Mouse (Mus musculus): ENCODE results near the gene Dnttip1. TPM values are rescaled to one million over a fixed set of nuclear protein-coding genes. Genes with fewer than 3 reads are reported as not detected.
A peak's percentile ranks its signal among the peaks of the same experiment; 100 is the strongest.
"Not testable (repeated sequence)": the region's sequence is repeated elsewhere in the genome, so short reads cannot be mapped to it uniquely, and the experiment has no call there.

Dnttip1 gene
- polyA plus RNA-seq (2015; fragmentation: Nextera tagmentation; extraction: Ambion mirVana): 73.3 and 74.2 TPM in 2 replicates

DNA sequence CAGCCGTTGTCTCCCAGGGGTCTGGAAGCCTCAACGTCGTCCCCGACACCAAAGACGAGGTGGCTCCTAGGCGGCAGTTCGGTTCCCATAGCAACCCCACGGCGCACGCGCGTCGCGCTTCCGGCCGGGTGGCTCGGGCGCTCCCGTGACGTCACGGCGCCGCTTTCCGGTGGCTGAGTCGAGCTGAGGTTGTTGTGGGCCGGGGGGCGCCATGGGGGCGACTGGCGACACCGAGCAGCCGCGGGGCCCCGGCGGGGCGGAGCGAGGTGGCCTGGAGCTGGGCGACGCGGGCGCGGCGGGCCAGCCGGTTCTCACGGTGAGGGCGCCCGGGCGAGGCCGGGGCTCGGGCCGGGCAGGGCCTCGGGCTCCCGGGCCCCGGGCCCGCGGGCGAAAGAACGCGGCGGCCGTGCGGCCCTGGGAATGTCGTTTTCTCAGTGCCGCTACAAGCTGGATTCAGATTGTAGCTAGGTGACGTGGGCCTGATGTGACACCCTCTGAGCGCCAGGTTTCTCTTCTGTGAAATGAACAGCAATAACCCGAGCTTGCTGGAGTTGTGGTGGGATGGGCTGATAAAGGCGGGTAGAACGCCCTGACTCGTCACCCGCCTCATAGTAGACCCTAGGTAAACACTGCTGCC is at the start of gene Dnttip1, which contains the start of gene Wfdc3:
TSS of gene Dnttip1 (plus strand) at position 141 of the 637 bp plus-strand sequence.
TSS of gene Wfdc3 (minus strand) at position 89 of the 637 bp plus-strand sequence.
- ATAC-seq (ENCODE audit: low FRiP score, low TSS enrichment): peak; percentile 88
- Histone ChIP-seq H3K4me2 (replicated peaks; ENCODE audit: low read depth, low read length) (peak within 1 kb of the TSS; percentile 91), H3K36me3 (ENCODE audit: insufficient read depth, low read length) (peaks cover 22% of the 10 kb centered on the region; the same call in 1 of the 2 replicates), H3K4me3 (ENCODE audit: low read length) (peak within 1 kb of the TSS; percentile 91), H3K27me3 (ENCODE audit: insufficient read depth, low read length) (no peaks in the 10 kb centered on the region), H3K9me3 (ENCODE audit: low read length) (no peaks in the 10 kb centered on the region), H3K27ac (ENCODE audit: low read length) (peak within 1 kb of the TSS; percentile 74), H3K4me1 (ENCODE audit: insufficient read depth, low read length) (peaks cover 15% of the 10 kb centered on the region), H3K9ac (replicated peaks; ENCODE audit: low read length) (peak within 1 kb of the TSS; percentile 96)
- WGBS: under 1% methylated on average over 70 of the region's 70 CpGs

DNA sequence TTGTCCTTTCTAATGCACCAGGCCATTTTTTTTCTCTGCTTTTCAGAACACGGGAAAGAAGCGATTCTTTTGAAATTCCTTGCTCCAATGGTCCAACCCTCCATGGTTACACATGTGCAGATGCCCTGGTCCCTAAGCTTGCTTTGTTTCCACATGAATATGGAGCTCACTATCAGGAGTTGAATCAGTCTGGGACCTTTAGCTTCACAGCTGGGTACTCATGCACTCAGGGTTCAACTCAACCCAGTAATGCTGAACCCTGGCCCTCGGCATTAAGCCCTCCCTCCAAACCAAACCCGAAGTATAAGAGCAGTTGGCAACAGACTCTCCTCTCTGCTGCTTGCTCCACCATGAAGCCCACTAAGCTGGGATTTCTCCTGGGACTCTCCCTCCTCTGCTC is 47.6 kb upstream of the Dnttip1 start, which contains the start of gene Spint4:
TSS of gene Spint4 (plus strand) at position 301 of the 400 bp plus-strand sequence.
- no peak within 1 kb of the TSS for H3K4me3 ChIP-seq (ENCODE audit: low read length)

GRCm38 (mm10) chr2:164700959-164701358 is 44.8 kb upstream of the Dnttip1 start:
- H3K36me3 ChIP-seq (ENCODE audit: insufficient read depth, low read length): no peaks in the 10 kb centered on the region
- H3K4me3 ChIP-seq (ENCODE audit: low read length): no peak overlapping the region
- H3K4me1 ChIP-seq (ENCODE audit: insufficient read depth, low read length): no peaks in the 10 kb centered on the region
- no peak for ATAC-seq (ENCODE audit: low FRiP score, low TSS enrichment)
- no peaks in the 10 kb centered on the region for H3K9me3 ChIP-seq (ENCODE audit: low read length)
- 64% methylated on average over 5 of the region's 5 CpGs for WGBS
- H3K27me3 ChIP-seq (ENCODE audit: insufficient read depth, low read length): no peaks in the 10 kb centered on the region
- no peak overlapping the region for H3K4me2 ChIP-seq (replicated peaks; ENCODE audit: low read depth, low read length)
- no peak overlapping the region for H3K27ac ChIP-seq (ENCODE audit: low read length)
- no peak overlapping the region for H3K9ac ChIP-seq (replicated peaks; ENCODE audit: low read length)

More for the DNA sequence above, 47.6 kb upstream of the Dnttip1 start, which contains the start of gene Spint4:
- H3K9ac ChIP-seq (replicated peaks; ENCODE audit: low read length): no peak within 1 kb of the TSS
- H3K4me1 ChIP-seq (ENCODE audit: insufficient read depth, low read length): no peaks in the 10 kb centered on the region
- H3K4me2 ChIP-seq (replicated peaks; ENCODE audit: low read depth, low read length): no peak within 1 kb of the TSS
- H3K27ac ChIP-seq (ENCODE audit: low read length): no peak within 1 kb of the TSS
- no peaks in the 10 kb centered on the region for H3K36me3 ChIP-seq (ENCODE audit: insufficient read depth, low read length)
- WGBS: 66% methylated on average over 4 of the region's 4 CpGs
- no peaks in the 10 kb centered on the region for H3K9me3 ChIP-seq (ENCODE audit: low read length)
- H3K27me3 ChIP-seq (ENCODE audit: insufficient read depth, low read length): no peaks in the 10 kb centered on the region
- ATAC-seq (ENCODE audit: low FRiP score, low TSS enrichment): no peak

DNA sequence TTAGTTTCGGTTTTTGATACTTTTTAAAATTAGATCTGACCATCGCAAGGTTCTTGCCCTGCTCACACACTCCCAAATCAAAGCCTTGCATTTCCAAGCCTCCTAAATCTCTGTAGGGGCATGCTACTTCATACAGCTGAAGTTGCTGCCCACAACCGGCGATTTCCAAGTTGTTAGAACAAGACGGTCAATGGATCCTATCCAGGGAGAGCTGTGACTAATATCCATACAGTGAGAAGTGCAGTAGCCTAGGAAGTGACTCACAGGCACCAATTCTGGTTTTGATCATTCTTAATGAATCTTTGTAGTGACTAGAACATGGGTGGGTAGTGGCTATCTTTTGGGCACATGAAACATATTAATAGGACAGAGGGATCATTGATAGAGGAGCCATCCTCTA is 44.0 kb upstream of the Dnttip1 start:
- no peaks in the 10 kb centered on the region for H3K4me1 ChIP-seq (ENCODE audit: insufficient read depth, low read length)
- 86% methylated on average over 5 of the region's 5 CpGs for WGBS

GRCm38 (mm10) chr2:164704235-164704634 is 41.5 kb upstream of the Dnttip1 start:
- 84% methylated on average over 5 of the region's 5 CpGs for WGBS
- no peaks in the 10 kb centered on the region for H3K36me3 ChIP-seq (ENCODE audit: insufficient read depth, low read length)
- ATAC-seq (ENCODE audit: low FRiP score, low TSS enrichment): no peak

More for the DNA sequence above, 44.0 kb upstream of the Dnttip1 start:
- H3K4me3 ChIP-seq (ENCODE audit: low read length): no peak overlapping the region
- H3K9me3 ChIP-seq (ENCODE audit: low read length): no peaks in the 10 kb centered on the region
- H3K4me2 ChIP-seq (replicated peaks; ENCODE audit: low read depth, low read length): no peak overlapping the region
- no peak overlapping the region for H3K27ac ChIP-seq (ENCODE audit: low read length)
- no peak overlapping the region for H3K9ac ChIP-seq (replicated peaks; ENCODE audit: low read length)
- no peaks in the 10 kb centered on the region for H3K27me3 ChIP-seq (ENCODE audit: insufficient read depth, low read length)
- H3K36me3 ChIP-seq (ENCODE audit: insufficient read depth, low read length): no peaks in the 10 kb centered on the region
- ATAC-seq (ENCODE audit: low FRiP score, low TSS enrichment): no peak

DNA sequence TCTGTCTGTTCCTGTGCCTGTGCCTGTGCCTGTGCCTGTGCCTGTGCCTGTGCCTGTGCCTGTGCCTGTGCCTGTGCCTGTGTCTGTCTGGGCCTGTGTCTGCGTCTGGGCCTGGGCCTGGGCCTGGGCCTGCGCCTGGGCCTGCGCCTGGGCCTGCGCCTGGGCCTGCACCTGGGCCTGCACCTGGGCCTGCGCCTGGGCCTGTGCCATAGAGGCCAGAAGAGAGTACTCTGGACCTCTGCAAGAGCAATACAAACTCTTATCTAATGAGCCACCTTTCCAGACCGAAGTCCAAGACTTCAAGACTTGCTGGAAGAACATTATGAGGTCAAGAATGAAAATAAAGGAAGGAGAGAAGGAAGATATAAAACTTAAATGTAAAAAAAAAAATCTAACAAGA is 40.5 kb upstream of the Dnttip1 start:
- Histone ChIP-seq H3K36me3 (ENCODE audit: insufficient read depth, low read length) (no peaks in the 10 kb centered on the region), H3K4me3 (ENCODE audit: low read length) (no peak overlapping the region), H3K4me2 (replicated peaks; ENCODE audit: low read depth, low read length) (no peak overlapping the region), H3K9me3 (ENCODE audit: low read length) (no peaks in the 10 kb centered on the region), H3K4me1 (ENCODE audit: insufficient read depth, low read length) (no peaks in the 10 kb centered on the region), H3K27me3 (ENCODE audit: insufficient read depth, low read length) (no peaks in the 10 kb centered on the region), H3K9ac (replicated peaks; ENCODE audit: low read length) (no peak overlapping the region), H3K27ac (ENCODE audit: low read length) (no peak overlapping the region)
- WGBS: 98% methylated on average over 6 of the region's 6 CpGs
- no peak for ATAC-seq (ENCODE audit: low FRiP score, low TSS enrichment)

More at GRCm38 (mm10) chr2:164704235-164704634, 41.5 kb upstream of the Dnttip1 start:
- H3K4me2 ChIP-seq (replicated peaks; ENCODE audit: low read depth, low read length): no peak overlapping the region
- no peaks in the 10 kb centered on the region for H3K27me3 ChIP-seq (ENCODE audit: insufficient read depth, low read length)
- H3K9ac ChIP-seq (replicated peaks; ENCODE audit: low read length): no peak overlapping the region
- H3K4me3 ChIP-seq (ENCODE audit: low read length): no peak overlapping the region
- H3K27ac ChIP-seq (ENCODE audit: low read length): no peak overlapping the region
- H3K9me3 ChIP-seq (ENCODE audit: low read length): no peaks in the 10 kb centered on the region
- H3K4me1 ChIP-seq (ENCODE audit: insufficient read depth, low read length): no peaks in the 10 kb centered on the region

DNA sequence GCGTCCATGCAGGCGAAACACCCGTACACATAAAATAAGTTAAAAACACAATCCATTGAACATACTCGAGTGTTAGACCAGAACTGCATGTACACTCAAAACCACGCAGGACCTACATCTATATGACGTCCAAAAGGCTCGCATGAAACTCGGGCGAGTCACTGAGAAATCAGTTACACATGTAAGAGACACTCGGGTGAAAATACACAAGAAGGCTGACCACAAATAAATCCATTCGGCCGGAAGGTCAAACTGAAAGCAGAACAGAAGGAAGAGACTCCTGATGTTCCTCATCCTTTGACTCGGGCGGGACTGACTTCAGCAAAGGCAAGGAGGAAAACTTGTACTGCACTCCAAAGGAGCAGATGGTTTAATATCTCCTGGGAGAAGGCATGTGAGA is 39.8 kb upstream of the Dnttip1 start:
- no peak overlapping the region for H3K4me2 ChIP-seq (replicated peaks; ENCODE audit: low read depth, low read length)
- H3K9ac ChIP-seq (replicated peaks; ENCODE audit: low read length): no peak overlapping the region
- no peak overlapping the region for H3K27ac ChIP-seq (ENCODE audit: low read length)
- H3K36me3 ChIP-seq (ENCODE audit: insufficient read depth, low read length): no peaks in the 10 kb centered on the region
- no peak for ATAC-seq (ENCODE audit: low FRiP score, low TSS enrichment)
- no peaks in the 10 kb centered on the region for H3K27me3 ChIP-seq (ENCODE audit: insufficient read depth, low read length)
- no peaks in the 10 kb centered on the region for H3K4me1 ChIP-seq (ENCODE audit: insufficient read depth, low read length)
- no peaks in the 10 kb centered on the region for H3K9me3 ChIP-seq (ENCODE audit: low read length)
- H3K4me3 ChIP-seq (ENCODE audit: low read length): no peak overlapping the region
- whole genome bisulfite sequencing: 83% methylated on average over 14 of the region's 14 CpGs

DNA sequence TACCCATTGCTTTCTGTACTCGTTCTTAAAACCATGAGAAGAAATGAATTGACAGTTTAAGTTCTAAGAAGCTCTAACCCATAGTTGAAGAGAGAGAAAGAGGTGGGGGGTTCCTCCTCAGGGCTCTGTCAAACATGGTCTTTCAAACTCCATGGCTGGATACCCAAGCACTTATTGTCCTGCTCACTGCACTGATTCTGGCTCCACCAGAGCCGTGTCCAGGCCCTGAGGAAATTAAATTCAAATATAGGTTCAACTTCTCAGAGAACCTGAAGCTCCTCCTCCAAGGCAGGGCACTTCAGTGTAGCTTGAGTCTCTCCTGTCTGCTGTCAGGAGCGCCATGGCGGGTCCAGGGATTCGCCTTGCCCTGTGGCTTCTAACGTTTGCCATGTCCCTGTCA is 30.8 kb upstream of the Dnttip1 start, which contains the start of gene Spint5:
TSS of gene Spint5 (plus strand) at position 301 of the 400 bp plus-strand sequence.
- no peak within 1 kb of the TSS for H3K27ac ChIP-seq (ENCODE audit: low read length)
- no peak within 1 kb of the TSS for H3K4me2 ChIP-seq (replicated peaks; ENCODE audit: low read depth, low read length)
- no peak within 1 kb of the TSS for H3K4me3 ChIP-seq (ENCODE audit: low read length)
- H3K36me3 ChIP-seq (ENCODE audit: insufficient read depth, low read length): no peaks in the 10 kb centered on the region
- H3K9ac ChIP-seq (replicated peaks; ENCODE audit: low read length): no peak within 1 kb of the TSS
- no peaks in the 10 kb centered on the region for H3K9me3 ChIP-seq (ENCODE audit: low read length)
- no peaks in the 10 kb centered on the region for H3K4me1 ChIP-seq (ENCODE audit: insufficient read depth, low read length)
- H3K27me3 ChIP-seq (ENCODE audit: insufficient read depth, low read length): no peaks in the 10 kb centered on the region
- no peak for ATAC-seq (ENCODE audit: low FRiP score, low TSS enrichment)
- WGBS: 78% methylated on average over 6 of the region's 6 CpGs

- 90% methylated on average over 20 of the region's 23 CpGs for WGBS
- not testable (repeated sequence) for H3K9ac ChIP-seq (replicated peaks; ENCODE audit: low read length); H3K4me1 ChIP-seq (ENCODE audit: insufficient read depth, low read length); H3K27ac ChIP-seq (ENCODE audit: low read length); H3K27me3 ChIP-seq (ENCODE audit: insufficient read depth, low read length); H3K9me3 ChIP-seq (ENCODE audit: low read length); H3K4me2 ChIP-seq (replicated peaks; ENCODE audit: low read depth, low read length); H3K4me3 ChIP-seq (ENCODE audit: low read length); H3K36me3 ChIP-seq (ENCODE audit: insufficient read depth, low read length); ATAC-seq (ENCODE audit: low FRiP score, low TSS enrichment)
Observed at GRCm38 (mm10) chr2:164716194-164716786, 29.5 kb upstream of the Dnttip1 start.

GRCm38 (mm10) chr2:164723276-164723675 is 22.5 kb upstream of the Dnttip1 start:
- H3K4me2 ChIP-seq (replicated peaks; ENCODE audit: low read depth, low read length): no peak overlapping the region
- H3K4me1 ChIP-seq (ENCODE audit: insufficient read depth, low read length): no peaks in the 10 kb centered on the region
- H3K9ac ChIP-seq (replicated peaks; ENCODE audit: low read length): no peak overlapping the region
- no peak overlapping the region for H3K4me3 ChIP-seq (ENCODE audit: low read length)
- H3K36me3 ChIP-seq (ENCODE audit: insufficient read depth, low read length): no peaks in the 10 kb centered on the region
- no peak for ATAC-seq (ENCODE audit: low FRiP score, low TSS enrichment)
- no peaks in the 10 kb centered on the region for H3K9me3 ChIP-seq (ENCODE audit: low read length)
- H3K27ac ChIP-seq (ENCODE audit: low read length): no peak overlapping the region
- WGBS: 62% methylated on average over 4 of the region's 4 CpGs
- no peaks in the 10 kb centered on the region for H3K27me3 ChIP-seq (ENCODE audit: insufficient read depth, low read length)
